Mouse (Mus musculus) kidney, adult 10 weeks (tissue): Measurements from ENCODE around the gene Cav2. TPM values are rescaled to one million over a fixed set of nuclear protein-coding genes. Genes with fewer than 3 reads are reported as not detected.

Experiments used
- polyA plus RNA-seq: library from polyadenylated mRNA; stranded (reverse); fragments of 350-450 nt; fragmentation: Illumina TruSeq; extraction: RNeasy Lipid Tissue Mini Kit (QIAGEN cat#74804); gene quantifications from one replicate; pipeline ENCODE4 v1.2.3, GENCODE M21; 2014; ENCODE audit warnings: low read depth, low replicate concordance

Cav2 gene
- polyA plus RNA-seq: 170 TPM

GRCm38 (mm10) chr6:17280939-17281756 is at the start of gene Cav2:
Gene Cav2, plus strand, starts transcription at chr6:17281185.

DNA sequence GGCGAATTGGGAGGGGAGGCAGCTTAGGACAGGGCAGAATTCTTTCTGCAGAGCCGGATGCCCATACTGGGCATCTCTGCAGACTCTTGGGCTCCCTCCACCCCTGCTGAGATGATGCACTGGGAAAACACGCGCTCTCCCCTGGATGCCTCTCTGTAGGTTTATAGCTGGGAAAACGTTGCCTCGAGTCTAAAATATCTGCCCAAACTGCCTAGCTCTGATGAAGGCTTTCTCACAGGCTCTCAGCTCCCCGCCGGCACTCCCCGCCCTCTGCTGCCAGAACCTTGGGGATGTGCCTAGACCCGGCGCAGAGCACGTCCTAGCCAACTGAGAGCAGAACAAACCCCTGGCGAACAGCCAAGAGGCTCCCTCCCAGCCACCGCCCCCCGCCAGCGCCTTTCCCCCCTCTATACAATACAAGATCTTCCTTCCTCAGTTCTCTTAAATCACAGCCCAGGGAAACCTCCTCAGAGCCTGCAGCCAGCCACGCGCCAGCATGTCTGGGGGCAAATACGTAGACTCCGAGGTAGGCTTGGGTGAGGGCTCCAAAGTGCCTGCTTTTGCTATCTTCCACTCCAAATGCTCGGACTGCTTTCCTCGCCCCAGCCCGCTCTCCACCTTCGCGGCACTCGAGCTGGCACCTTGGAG is 25.1 kb downstream of the Cav2 start, which contains the start of gene Cav1:
Cav1 (plus strand) TSS at position 382 of the 648 bp plus-strand sequence.

Other genes with a start within 250 kb of the Cav2 start
- 24.0 TPM for gene Tes, start 216.0 kb upstream of the Cav2 start, polyA plus RNA-seq
- 103 TPM for gene Cav1, start 25.1 kb downstream of the Cav2 start, polyA plus RNA-seq
- 196 TPM for gene Met, start 182.6 kb downstream of the Cav2 start, polyA plus RNA-seq